Mouse (Mus musculus) right cerebral cortex, postnatal 10 days (tissue): ENCODE measurements at regions not wholly inside any gene's neighbourhood (a gene's known extent, or its start where the extent isn't known, plus 50 kb on each side); places are given as distances from the start of the nearest gene placed in this dataset.

Source experiments
- DNase-seq, 2 experiments: peaks; one replicate each; pipeline ENCODE4 v3.0.0; 2021; ENCODE audit warnings: low spot score in 2 of 2

DNA sequence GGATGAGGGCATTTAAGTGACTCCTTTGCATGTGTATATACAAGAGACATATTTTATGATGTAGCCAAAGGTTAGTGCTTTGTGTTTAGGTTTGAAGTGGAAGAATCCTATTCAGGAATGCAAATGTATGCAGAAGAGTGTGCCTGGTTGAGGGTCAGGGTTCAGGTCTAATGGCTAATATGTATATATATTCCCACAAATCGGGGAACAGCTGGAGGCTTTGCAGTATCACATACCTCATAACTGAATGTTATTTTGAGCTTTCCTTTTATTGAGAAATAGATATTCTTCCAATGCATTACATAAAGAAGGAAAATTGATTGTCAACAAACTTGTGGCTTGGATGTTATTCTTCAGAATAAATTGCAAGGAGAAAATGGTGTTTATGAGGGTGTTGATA lies 239.9 kb downstream of the Fam173b start:
- DNase-seq = no peak

DNA sequence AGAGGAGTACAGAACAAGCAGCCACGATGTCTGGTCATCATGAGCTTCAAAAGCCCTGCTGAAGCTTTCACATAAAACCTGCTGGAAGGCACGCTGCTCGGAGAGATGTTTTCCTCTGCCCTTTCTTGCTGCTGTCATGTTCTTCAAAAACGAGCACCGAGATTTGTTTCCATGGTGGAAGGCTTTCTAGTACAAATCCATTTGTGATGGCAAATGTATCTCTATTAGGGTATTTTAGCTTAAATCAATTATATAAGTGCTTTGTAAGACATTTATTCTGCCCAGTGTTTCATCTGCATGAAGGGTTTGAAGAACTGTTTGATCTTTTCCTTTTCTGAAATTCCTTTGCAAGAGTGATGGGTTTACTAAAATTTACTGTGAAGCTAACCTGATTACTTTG lies 253.1 kb downstream of the Fam173b start:
- no peak for DNase-seq

DNA sequence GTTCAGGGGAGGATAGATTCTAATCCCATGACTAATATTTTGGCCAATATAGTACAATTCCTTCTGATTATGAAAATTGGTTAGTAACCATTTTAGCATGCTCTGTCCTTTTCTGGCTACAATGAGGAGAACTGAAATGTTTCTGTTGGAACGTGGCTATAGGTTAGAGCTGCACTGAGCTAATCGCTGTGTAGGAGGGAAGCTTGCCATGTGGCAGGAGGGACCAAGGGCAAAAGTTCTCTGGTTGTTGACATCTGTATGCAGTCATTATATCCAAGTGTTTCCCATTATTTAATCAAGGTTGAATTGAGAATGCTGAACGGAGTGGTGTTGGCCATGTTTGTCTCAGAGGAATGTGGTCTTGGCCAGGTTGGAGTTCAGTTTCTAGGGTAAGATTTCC lies 253.5 kb downstream of the Fam173b start:
- DNase-seq = no peak

DNA sequence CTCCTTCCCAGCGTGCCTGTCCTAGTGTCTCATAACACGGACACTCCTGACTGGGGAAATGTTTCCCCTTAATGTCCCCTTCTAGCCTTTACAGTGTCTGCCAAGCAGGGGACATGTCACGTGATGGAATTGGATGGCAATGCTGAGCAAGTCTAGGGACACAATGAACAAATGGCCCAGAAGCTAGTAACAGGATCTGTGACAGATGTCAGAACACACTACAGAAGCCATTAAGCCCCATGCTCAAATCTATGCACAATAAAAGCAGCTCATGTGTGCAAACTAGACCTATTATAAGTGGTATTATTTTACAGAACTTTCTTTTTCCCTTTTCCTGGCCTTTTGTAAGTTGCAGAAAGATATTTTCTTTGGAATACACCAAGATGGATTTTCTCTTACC lies 267.4 kb downstream of the Fam173b start:
- no peak for DNase-seq

DNA sequence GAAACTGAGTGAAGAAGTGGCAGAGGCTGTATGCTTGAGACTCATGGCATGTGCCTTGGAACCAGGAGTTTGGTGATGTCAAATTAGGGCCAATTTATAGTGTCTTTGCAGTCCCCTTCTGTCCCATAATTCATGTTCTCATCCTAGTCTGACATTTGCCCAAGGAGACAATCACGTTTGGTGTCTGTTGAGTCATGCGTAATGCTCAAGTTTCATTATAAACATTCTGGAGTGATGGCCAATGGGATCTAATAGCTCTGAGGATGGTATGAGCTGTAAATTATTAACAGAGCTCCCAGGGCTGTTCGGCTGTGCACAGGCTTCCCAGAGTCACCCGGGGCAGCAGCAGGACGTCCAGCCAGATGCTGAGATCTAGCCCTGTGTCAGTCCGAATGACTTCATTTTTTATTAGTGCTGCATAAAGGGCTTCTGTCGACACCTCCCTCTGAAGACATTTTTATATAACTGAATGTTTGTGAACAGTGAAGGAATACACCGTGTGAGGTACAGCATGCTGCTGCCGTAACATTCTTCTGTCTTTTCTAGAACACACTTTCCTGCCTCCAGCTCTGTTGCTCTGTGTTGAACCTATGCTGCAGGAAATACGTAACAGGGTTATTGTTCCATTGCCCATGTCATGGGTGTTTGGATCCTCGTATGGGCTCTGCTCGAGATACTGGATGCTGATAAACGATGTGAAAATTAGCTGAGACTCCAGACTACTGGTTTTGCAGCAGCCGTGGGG lies 268.2 kb downstream of the Fam173b start:
- no peak for DNase-seq

DNA sequence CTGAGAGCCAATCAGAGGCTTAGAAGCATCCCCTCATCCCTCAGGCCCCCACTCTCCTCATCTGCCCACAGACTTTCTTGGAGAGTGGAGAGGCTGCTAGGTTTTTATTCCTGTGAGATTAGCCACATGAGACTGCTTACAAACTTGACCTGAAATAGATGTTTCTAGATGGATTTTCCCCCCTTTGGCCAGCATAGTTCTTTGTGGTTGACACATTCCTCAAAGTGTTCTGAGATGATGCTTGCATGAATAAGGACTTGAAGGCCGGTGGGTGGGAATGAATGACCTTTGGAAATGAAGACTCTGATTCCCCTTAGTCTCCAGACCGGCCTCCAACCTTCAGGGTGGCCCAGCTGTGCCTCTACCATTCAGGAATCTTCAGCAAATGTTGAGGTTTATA lies 273.8 kb downstream of the Fam173b start:
- DNase-seq = no peak

DNA sequence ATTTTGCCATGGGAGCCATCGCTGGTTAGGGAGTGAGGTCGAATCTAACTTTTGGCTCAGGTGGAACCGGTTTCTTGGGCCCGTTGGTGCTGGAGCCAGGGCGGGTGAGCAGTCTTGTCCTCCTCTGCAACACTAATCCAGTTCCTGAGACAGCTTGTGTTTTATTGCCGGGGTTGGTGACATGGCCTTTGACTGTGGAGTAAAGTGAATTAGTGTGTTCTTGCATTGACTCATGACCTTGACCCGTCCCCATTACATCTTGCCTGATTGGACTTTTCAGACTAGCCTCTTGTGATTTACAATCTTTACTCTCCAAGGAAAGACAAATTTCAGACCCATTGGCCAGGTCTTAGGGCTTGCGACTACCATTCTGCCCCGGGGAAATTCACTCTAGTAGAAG lies 278.8 kb downstream of the Fam173b start:
- no peak for DNase-seq

DNA sequence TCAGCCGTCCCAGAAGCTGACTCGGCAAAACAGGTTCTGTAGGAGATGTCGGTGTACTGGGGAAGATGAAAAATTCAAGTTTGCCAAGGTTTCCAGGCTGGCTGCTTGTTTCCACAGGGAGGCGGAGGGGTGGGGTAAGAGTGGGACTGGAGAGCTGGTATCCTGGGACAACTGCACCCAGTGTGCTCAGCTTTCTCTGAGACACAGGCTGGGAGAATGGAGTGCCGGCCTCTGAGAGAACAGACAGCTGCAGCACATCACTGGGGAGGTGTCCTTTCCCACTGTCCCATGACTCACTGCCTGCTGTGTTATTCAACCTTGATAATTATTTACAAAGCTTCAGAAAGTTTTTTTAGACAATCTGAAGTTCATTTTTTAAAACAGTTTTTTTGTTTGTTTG lies 280.7 kb downstream of the Fam173b start:
- DNase-seq = no peak

DNA sequence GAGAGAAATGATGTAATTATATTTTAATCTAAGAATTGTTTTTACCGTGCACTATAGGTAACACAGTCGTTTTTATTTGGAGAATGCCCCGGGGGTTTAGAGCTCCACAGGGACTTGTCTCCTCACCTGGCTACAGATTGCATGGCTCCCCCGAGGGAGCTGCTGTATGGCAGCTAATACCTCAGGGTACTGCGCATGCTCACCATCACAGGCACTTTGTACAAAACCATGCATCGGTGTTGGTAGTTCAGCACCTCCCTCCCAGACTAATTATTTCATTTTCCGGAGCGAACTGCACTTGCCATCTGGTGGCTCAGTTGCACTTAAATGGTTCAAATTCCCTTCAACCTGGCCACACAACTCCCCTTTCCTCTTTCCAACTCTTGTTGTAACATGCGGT lies 281.9 kb downstream of the Fam173b start:
- no peak for DNase-seq

DNA sequence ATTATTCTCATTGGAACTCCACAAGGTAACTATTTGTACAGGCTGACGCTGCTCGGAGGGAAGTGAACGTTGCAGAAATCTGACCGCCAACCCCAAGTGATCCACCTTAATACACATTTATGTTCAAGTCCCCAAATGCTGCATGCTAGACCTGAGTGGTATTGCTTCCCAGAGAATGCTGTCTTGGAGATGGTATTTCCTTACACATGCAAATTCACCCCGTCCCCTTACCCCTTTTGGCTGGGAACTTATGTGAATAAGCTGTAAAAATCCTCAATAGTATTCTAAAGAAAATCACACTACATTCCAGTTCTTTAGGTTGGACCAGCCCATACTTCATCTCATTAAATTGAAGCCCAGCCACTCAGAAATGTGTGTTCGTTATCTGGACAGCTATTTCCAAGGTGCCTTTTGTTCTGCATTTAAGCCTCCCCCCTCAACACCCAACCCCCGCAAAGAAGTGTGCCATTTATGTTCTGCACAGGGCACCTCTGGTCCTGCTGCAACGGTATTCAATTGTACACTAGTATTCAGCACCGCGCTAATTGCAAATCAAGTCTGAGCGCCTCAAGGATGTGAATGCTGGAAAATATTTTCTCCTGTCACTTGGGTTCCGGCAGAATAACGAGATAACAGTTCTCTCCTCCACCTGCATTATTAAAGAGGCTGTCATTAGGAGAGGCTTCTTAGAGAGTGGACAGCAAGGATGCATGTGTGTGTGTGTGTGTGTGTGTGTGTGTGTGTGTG lies 278.0 kb upstream of the Tas2r119 start:
- DNase-seq = no peak

DNA sequence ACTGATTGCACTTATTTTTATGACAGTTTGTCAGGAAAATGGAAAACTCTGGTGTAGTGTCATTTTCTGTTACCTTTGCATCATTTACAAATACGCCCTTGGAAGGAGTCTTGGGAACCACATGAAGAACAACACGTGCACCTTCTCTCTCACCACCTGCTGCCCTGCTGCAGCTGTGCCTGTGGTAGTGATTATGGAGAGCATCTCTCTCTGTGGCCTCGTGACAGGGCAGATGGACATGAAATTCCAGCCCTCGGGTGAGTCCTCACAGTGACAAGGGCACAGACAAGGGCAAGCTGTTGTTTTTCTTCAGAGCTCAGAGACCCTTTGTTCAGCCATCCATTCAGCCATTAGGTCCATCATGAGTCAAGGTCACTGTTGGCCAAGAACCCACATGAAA lies 276.8 kb upstream of the Tas2r119 start:
- DNase-seq = no peak

DNA sequence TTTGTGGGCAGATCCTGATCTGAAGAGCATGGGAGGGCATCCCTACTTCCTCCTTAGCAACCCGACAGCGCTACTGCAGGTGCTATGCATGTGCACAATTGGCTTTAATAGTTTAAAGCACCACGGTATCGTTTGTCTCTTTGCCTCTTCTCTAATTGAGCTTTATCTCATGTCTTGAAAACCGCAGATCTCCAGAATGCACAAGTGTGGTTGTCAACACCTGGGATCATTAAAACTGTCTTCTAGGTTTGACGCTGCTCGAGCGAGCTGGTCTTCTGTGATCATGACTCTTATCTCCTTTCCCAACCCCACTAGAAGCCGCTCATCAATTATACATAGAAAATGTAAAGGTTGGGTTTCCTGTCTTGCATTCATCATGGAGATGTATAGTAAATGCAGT lies 268.7 kb upstream of the Tas2r119 start:
- no peak for DNase-seq

DNA sequence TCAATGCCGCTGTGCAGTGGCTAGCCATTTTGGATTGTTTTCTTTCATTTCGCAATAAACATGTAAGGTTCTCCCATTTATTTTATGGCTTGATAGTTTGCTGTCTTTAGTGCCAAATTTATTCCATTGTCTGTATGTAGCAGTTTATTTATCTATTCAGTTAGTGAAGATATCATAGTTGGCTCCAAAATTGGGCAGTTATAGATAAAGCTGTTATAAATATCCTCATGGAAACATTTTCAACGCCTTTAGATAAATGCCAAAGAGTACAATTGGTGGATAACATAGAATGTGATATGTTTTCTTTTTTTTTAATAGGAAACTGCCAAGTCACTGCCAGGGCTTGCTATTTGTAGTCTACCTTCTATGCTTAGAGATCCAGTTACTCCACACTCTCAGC lies 265.1 kb upstream of the Tas2r119 start:
- no peak for DNase-seq

DNA sequence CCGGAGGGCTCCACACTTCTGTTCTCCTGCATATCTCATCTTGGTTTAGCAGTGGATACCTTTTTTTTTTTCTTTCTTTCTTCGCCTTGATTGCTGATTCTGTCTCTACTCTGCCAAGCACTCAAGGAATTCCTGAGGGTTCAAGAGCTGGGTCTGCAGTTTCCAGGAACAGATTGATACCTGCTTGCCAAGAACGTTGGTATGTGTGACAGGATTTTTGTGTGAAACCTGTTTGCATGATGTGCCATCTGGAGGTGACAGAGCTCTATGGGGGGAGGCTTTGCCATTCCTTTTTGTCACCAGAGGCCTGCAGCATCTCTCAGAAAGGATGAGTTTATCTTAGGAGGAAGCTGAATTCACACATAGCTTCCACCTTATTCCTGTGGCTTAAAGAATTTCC lies 255.6 kb upstream of the Tas2r119 start:
- peak in 1 of 2 experiments; percentile 27 for DNase-seq

DNA sequence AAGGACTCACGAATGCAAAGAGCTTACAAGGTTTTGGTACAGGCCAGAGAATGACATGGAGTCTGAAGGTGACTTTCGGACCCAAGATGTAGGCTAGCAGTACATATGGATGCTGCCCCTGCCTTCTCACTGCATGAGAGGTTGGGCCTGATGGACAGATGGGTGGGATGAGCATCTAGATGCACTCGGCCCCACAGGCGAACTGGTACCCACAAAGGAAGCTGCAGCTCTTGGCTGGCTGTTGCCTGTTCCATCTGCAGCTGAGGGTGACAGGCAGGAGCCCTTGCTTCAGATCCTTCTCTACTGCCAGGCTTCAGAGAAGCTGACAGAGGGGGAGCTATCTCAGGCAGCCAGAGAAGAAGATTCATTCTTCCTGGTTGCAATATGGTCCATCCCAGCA lies 216.8 kb upstream of the Tas2r119 start:
- no peak for DNase-seq

DNA sequence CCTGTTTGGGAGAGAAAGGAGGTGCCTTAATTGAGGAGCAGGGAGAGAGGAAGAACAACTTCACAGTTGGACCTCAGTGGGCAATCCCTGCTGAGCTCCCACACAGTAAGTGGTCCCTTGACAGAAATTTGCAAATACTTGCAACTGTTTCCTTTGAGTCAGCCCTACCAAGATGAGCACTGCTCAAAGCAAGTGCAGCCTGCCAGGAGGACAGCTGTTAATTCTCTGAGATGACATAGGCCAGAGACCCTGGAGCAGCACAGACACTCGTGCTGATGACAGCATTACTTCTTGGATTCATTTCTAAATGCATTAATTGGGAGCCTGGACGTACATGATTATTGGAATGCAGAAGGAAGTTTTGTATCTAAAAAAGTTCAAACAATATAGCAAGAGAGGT lies 215.1 kb upstream of the Tas2r119 start:
- DNase-seq = no peak

DNA sequence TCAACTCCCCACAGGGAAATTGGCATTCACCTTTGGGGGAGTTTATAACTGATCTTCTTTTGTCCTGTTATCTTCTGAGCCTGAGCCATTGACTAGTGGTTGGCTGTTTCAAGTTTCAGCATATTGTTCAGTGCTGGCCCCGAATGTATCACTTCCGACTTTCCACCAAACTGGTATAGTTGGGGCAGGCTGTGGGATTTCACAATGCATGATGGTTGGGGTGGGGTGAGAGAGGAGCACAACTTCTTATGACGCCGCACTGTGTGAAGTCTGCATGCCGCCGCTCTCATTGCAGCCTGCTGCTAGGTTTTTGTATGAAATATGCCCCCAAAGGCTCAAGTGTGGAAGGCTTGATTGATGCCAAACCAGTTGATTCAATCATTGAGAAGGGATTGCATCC lies 212.2 kb upstream of the Tas2r119 start:
- DNase-seq = no peak

DNA sequence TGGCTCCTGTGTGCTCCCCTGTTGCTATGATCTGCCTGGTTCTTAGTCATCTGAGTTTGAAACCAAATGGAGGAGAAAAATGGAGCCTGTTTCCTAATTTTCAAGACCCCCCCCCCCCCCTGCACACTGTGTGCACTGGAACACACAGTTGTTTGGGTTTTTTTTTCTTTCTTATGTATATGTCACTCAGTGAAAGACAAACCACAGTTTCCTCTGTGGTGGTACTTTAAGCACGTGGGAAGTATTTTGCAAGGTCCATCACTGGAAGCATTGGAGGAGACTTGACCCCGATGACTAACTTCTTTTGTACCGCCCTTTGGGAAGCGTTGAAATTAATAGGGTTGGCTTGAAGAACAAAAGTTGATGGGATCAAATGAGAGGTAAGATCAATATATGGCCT lies 211.5 kb upstream of the Tas2r119 start:
- DNase-seq = no peak

DNA sequence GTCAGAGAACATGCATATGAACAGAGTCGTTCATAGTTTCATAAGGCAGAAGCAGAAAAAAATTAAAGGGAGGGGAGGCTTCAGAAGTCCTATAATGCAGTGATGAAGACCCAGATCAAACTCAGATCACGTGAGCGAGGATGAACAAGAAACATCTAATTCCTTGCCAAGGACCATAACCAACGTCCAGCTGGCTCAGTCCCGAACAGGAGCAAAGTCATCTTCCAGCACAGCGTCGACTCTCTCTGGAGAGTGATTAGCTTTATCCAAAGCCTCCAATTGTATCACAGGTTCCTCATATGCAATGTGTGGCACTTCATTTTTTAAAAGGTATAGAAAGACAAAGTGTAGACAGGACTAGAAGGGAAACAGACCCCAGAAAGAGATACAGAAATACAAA lies 204.2 kb upstream of the Tas2r119 start:
- DNase-seq = no peak

DNA sequence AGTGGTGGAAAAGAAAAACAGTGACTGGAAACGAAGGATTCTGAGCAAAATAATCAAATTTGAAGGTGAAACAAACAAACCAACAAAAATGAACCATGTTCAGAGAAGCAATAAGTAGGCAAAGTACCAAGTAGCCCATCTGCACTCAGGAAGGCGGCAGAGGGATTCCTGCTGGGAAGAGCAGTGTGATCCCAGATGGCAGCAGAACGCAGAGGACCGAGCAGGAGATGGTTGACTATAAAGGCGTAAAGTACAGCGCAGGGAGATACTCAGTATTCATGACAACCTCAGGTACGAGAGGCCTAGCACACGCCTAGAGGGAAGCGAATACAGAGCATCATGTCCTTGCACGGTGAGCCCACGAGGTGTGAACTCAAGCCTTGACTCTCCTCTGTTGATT lies 203.2 kb upstream of the Tas2r119 start:
- peak; percentile 36 to 40 for DNase-seq

DNA sequence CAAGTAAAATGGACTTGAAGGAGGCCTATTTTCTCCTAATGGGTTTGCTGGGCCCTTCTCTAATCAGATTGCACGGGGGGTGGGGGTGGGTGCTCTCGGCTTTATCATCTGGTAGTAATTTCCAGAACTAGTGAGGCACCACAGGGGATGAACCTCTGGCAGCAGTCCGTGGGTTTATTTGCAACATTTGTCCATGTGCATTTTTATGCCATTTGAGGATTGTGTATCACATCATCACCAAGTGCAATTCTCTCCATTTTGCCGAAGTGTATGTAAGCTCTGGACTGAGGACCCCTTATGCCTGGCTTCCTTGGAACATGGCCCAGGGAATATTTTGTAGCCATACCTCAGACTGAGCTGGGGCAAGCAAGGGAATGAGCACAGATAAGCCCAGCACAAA lies 200.6 kb upstream of the Tas2r119 start:
- DNase-seq = no peak

DNA sequence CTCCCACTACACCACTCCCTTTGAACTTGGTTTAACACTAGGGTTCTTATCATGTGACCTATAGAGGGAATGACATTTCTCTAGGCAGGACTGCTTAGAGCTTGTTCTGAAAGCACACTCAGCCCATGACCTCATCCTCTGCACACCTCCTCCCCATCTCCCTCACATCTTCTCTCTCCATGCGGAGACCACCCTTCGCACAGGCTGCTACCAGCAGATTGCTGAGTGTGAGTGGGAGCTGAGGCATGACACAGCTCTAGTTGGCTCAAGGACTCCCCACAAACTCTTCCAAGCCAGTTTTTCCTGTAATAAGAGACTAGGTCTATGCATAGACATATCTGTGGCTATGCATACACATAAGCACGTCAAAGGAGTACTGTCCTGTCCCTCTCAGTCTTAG lies 199.5 kb upstream of the Tas2r119 start:
- DNase-seq = no peak

DNA sequence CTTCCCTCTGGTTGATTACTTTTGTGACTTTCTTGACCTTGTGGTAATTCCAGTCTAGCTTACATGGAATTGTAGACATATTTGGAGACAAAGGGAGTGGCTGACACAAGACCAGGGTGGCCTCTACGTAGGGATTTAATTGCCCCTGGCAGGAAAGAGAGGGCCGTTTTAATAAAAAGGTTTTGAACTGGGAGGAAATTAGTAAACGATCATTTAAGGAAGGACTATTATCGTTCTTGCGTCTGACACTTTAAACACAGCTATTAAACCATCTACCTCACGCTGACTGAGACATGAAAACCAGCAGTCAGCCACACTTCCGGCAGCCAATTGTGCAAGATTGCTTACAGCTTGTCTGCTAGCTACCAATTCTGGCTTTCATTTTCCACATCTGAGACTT lies 197.1 kb upstream of the Tas2r119 start:
- no peak for DNase-seq

DNA sequence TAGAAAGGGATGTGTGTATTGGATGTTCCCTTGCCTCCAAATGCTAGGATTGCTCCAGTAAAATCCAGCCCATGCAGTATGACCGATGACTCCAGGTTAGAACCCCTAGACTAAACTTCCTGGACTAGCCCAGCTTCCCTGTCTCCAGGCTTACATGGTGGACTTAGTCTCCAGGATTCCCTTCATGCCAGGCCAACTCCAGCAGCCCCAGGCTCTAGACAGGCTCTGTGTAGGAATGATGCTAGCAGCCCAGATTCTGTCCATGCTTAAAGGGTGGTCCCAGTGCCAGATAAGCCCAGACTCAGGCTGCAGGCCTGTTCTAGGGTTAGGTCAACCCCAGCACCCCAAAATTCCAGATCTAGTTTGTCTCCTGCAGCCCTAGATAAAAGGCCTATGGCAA lies 196.3 kb upstream of the Tas2r119 start:
- DNase-seq = no peak
